Mouse (Mus musculus) c-Kit-positive CD71-positive TER-119-positive erythroid progenitor cells, embryonic 14.5 days (primary cell): Measurements from ENCODE around the gene Pde4b.

Experiments used
- DNase-seq: peaks from one replicate; pipeline ENCODE4 v3.0.0-alpha.2; 2013; ENCODE audit warnings: low spot score

Gene Pde4b

GRCm38 (mm10) chr4:102398512-102398911, 311.2 kb downstream of the Pde4b start:
- no peak for DNase-seq

GRCm38 (mm10) chr4:102406848-102407247, 319.5 kb downstream of the Pde4b start:
- DNase-seq, result no peak

- no peak for DNase-seq
These were observed 320.8 kb downstream of the Pde4b start for GRCm38 (mm10) chr4:102408132-102408531.

GRCm38 (mm10) chr4:102408938-102409337, 321.6 kb downstream of the Pde4b start:
- DNase-seq, result no peak

GRCm38 (mm10) chr4:102413101-102413500, 325.8 kb downstream of the Pde4b start:
- DNase-seq, result no peak

GRCm38 (mm10) chr4:102413794-102414193, 326.5 kb downstream of the Pde4b start:
- DNase-seq, result no peak

- DNase-seq, result no peak
These were observed 327.3 kb downstream of the Pde4b start for GRCm38 (mm10) chr4:102414610-102415009.

- no peak for DNase-seq
These were observed 333.6 kb downstream of the Pde4b start for GRCm38 (mm10) chr4:102420794-102421397.

- no peak for DNase-seq
These were observed 334.1 kb downstream of the Pde4b start for GRCm38 (mm10) chr4:102421398-102421859.

- DNase-seq, result no peak
These were observed 336.8 kb downstream of the Pde4b start for GRCm38 (mm10) chr4:102424104-102424503.

- DNase-seq, result no peak
These were observed 338.1 kb downstream of the Pde4b start for GRCm38 (mm10) chr4:102425422-102425821.

GRCm38 (mm10) chr4:102429730-102430341, 342.5 kb downstream of the Pde4b start:
- DNase-seq, result no peak

GRCm38 (mm10) chr4:102432040-102432782, 344.9 kb downstream of the Pde4b start:
- DNase-seq, result no peak

- no peak for DNase-seq
These were observed 352.2 kb downstream of the Pde4b start for GRCm38 (mm10) chr4:102439401-102440118.

- DNase-seq, result no peak
These were observed 352.8 kb downstream of the Pde4b start for GRCm38 (mm10) chr4:102440119-102440481.

- DNase-seq, result no peak
These were observed 356.2 kb downstream of the Pde4b start for GRCm38 (mm10) chr4:102443533-102443932.

GRCm38 (mm10) chr4:102444501-102444900, 357.2 kb downstream of the Pde4b start:
- DNase-seq, result no peak

GRCm38 (mm10) chr4:102446160-102446945, 359.0 kb downstream of the Pde4b start:
- DNase-seq, result no peak

GRCm38 (mm10) chr4:102456426-102456825, 369.1 kb downstream of the Pde4b start:
- DNase-seq, result no peak

- no peak for DNase-seq
These were observed 372.1 kb downstream of the Pde4b start for GRCm38 (mm10) chr4:102459216-102459999.

GRCm38 (mm10) chr4:102478104-102478503, 390.8 kb downstream of the Pde4b start:
- DNase-seq, result no peak
